Mouse (Mus musculus) neural tube, embryonic 14.5 days (tissue): ENCODE measurements around the gene Cfap299. TPM values are rescaled to one million over a fixed set of nuclear protein-coding genes. Genes with fewer than 3 reads are reported as not detected.

Source experiments
- ATAC-seq: fragments of 200-750 bp; cut with Nextera tagmentation; 2 replicates; pipeline ENCODE4 v1.8.0; 2017; ENCODE audit warnings: low read depth, mild to moderate bottlenecking, moderate TSS enrichment, moderate library complexity
- H3K27ac ChIP-seq: fragments of 300-500 bp; sonication (generic); 2 replicates; pipeline ENCODE4 v1.5.1; 2014; ENCODE audit warnings: low read depth, mild to moderate bottlenecking, control low read depth, low read length, moderate library complexity, mixed read lengths
- H3K27me3 ChIP-seq: fragments of 300-500 bp; sonication (generic); 2 replicates; pipeline ENCODE4 v1.6.1; 2014; ENCODE audit warnings: low read length; ENCODE audit not compliant: control insufficient read depth, insufficient read depth
- H3K36me3 ChIP-seq: fragments of 300-500 bp; sonication (generic); 2 replicates; pipeline ENCODE4 v1.6.1; 2014; ENCODE audit warnings: low read length, mixed read lengths; ENCODE audit not compliant: control insufficient read depth, insufficient read depth
- H3K4me1 ChIP-seq: fragments of 300-500 bp; sonication (generic); 2 replicates; pipeline ENCODE4 v1.6.1; 2014; ENCODE audit warnings: low read length; ENCODE audit not compliant: control insufficient read depth, insufficient read depth
- H3K4me2 ChIP-seq: fragments of 300-500 bp; sonication (generic); 2 replicates; pipeline ENCODE4 v1.6.1; 2014; ENCODE audit warnings: mild to moderate bottlenecking, low read depth, low read length, control low read depth
- H3K4me3 ChIP-seq: fragments of 300-500 bp; sonication (generic); 2 replicates; pipeline ENCODE4 v1.5.1; 2014; ENCODE audit warnings: low read depth, low read length, control low read depth, mixed read lengths
- H3K9ac ChIP-seq: fragments of 300-500 bp; sonication (generic); replicated peaks from 2 replicates; pipeline ENCODE4 v1.6.1; 2014; ENCODE audit warnings: low read depth, mild to moderate bottlenecking, control low read depth, low read length, mixed read lengths
- H3K9me3 ChIP-seq: fragments of 300-500 bp; sonication (generic); 2 replicates; pipeline ENCODE4 v1.6.1; 2016; ENCODE audit warnings: low read length; ENCODE audit not compliant: control insufficient read depth
- WGBS: fragments of 180-500 bp; shearing (Covaris S2); extraction: QIAGEN DNeasy Blood & Tissue Kit; methylation state at CpG from one replicate; pipeline ENCODE4 v1.1.7; 2014; 5-methylcytosine and 5-hydroxymethylcytosine counted together
- microRNA counts: library from miRNA; unstranded; fragments of <30 nt; microRNA quantifications from one replicate; lab custom pipeline; 2016
- microRNA-seq: library from miRNA; unstranded; fragments of <30 nt; microRNA quantifications from one replicate; pipeline ENCODE4, GENCODE M21; 2016
- polyA plus RNA-seq: library from polyadenylated mRNA; unstranded; fragments of >200 nt; fragmentation: Nextera tagmentation; extraction: Ambion mirVana; gene quantifications from 2 replicates; pipeline ENCODE4 v1.2.1, GENCODE M21; 2014

Gene Cfap299
- polyA plus RNA-seq, 1 experiment from 2014 or later, result 1.8 TPM

GRCm38 (mm10) chr5:98833760-98834159, 504.7 kb downstream of the Cfap299 start:
- Histone ChIP-seq H3K9me3 (no peaks in the 10 kb centered on the region), H3K27ac (no peak overlapping the region), H3K4me2 (no peak overlapping the region), H3K9ac (no peak overlapping the region), H3K4me1 (no peaks in the 10 kb centered on the region), H3K36me3 (no peaks in the 10 kb centered on the region), H3K4me3 (no peak overlapping the region), H3K27me3 (no peaks in the 10 kb centered on the region)
- 84% methylated on average over 9 of the region's 9 CpGs for WGBS
- ATAC-seq, result no peak

- Histone ChIP-seq H3K4me3 (no peak overlapping the region), H3K4me2 (no peak overlapping the region), H3K27me3 (no peaks in the 10 kb centered on the region), H3K27ac (no peak overlapping the region), H3K9me3 (no peaks in the 10 kb centered on the region), H3K4me1 (no peaks in the 10 kb centered on the region), H3K9ac (no peak overlapping the region), H3K36me3 (no peaks in the 10 kb centered on the region)
- no peak for ATAC-seq
- 74% methylated on average over 6 of the region's 6 CpGs for WGBS
These were observed 505.2 kb downstream of the Cfap299 start for GRCm38 (mm10) chr5:98834300-98834699.

- no peaks in the 10 kb centered on the region for H3K4me1 ChIP-seq
- no peaks in the 10 kb centered on the region for H3K27me3 ChIP-seq
- no peak overlapping the region for H3K4me3 ChIP-seq
- H3K9me3 ChIP-seq, result no peaks in the 10 kb centered on the region
- no peak overlapping the region for H3K9ac ChIP-seq
- no peak overlapping the region for H3K27ac ChIP-seq
- no peak for ATAC-seq
- no peak overlapping the region for H3K4me2 ChIP-seq
- H3K36me3 ChIP-seq, result no peaks in the 10 kb centered on the region
- WGBS, result 64% methylated on average over 7 of the region's 7 CpGs
These were observed 513.7 kb downstream of the Cfap299 start for GRCm38 (mm10) chr5:98842600-98843310.

DNA sequence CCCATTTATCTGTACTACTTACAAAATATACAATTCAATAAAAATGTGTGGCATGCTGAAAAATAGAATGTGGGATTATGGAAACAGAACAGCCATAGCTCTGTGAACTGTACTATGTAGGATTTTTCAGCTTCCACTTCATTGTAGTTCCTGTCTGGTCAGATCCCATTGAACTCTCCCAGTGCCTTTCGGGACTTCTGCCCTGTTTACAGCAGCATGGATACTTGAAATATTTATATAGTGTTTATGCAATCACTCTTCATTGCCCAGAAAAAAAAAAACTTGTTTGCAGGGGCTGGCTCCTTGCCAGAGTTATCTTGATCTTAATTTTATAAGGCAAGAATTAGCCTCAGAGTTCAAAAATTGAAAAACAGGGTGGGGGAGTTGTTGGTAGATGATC, 515.6 kb downstream of the Cfap299 start:
- H3K4me2 ChIP-seq, result no peak overlapping the region
- no peaks in the 10 kb centered on the region for H3K9me3 ChIP-seq
- 86% methylated on average over 1 of the region's 1 CpGs for WGBS
- H3K4me1 ChIP-seq, result no peaks in the 10 kb centered on the region
- no peak overlapping the region for H3K4me3 ChIP-seq
- H3K9ac ChIP-seq, result no peak overlapping the region
- no peaks in the 10 kb centered on the region for H3K27me3 ChIP-seq
- H3K27ac ChIP-seq, result no peak overlapping the region
- H3K36me3 ChIP-seq, result no peaks in the 10 kb centered on the region
- no peak for ATAC-seq

MicroRNAs within 50 kb of the gene (microRNA counts, 519-probe panel; counts per million panel counts)
- not detected for microRNA mmu-miR-703 (lab: Ali Mortazavi, UCI)

Small RNA genes lying within 50 kb of the gene (microRNA-seq; reads per million reads assigned to microRNA genes)
- not detected for gene Mir703

Other genes with a start within 250 kb of the Cfap299 start
- gene Prdm8, start 162.1 kb upstream of the Cfap299 start, polyA plus RNA-seq, result 5.7 and 7.2 TPM in 2 replicates
- 1.1 and 1.3 TPM in 2 replicates for gene Fgf5, start 75.1 kb upstream of the Cfap299 start, polyA plus RNA-seq
- not detected in 2 replicates for gene Gm11111, start 223.4 kb downstream of the Cfap299 start, polyA plus RNA-seq